Mouse (Mus musculus) kidney, embryonic 14.5 days (tissue): Measurements from ENCODE around the gene Macrod2. TPM values are rescaled to one million over a fixed set of nuclear protein-coding genes. Genes with fewer than 3 reads are reported as not detected.

Source experiments
- ATAC-seq: fragments of 200-750 bp; cut with Nextera tagmentation; 2 replicates; pipeline ENCODE4 v1.8.0; 2017; ENCODE audit warnings: moderate number of reproducible peaks, mild to moderate bottlenecking, moderate TSS enrichment, moderate library complexity; ENCODE audit not compliant: low FRiP score, low TSS enrichment
- H3K27ac ChIP-seq: fragments of 300-500 bp; sonication (generic); 2 replicates; pipeline ENCODE4 v1.5.1; 2014; ENCODE audit warnings: low read depth, mild to moderate bottlenecking, low read length, moderate library complexity, mixed read lengths
- H3K27me3 ChIP-seq: fragments of 300-500 bp; sonication (generic); 2 replicates; pipeline ENCODE4 v1.6.1; 2014; ENCODE audit warnings: mild to moderate bottlenecking, low read length; ENCODE audit not compliant: control insufficient read depth, insufficient read depth
- H3K36me3 ChIP-seq: fragments of 300-500 bp; sonication (generic); 2 replicates; pipeline ENCODE4 v1.6.1; 2014; ENCODE audit warnings: low read length, mixed read lengths; ENCODE audit not compliant: control insufficient read depth, insufficient read depth
- H3K4me1 ChIP-seq: fragments of 300-500 bp; sonication (generic); 2 replicates; pipeline ENCODE4 v1.6.1; 2014; ENCODE audit warnings: low read length, mixed read lengths; ENCODE audit not compliant: control insufficient read depth, insufficient read depth
- H3K4me2 ChIP-seq: fragments of 300-500 bp; sonication (generic); replicated peaks from 2 replicates; pipeline ENCODE4 v1.6.1; 2014; ENCODE audit warnings: low read depth, mild to moderate bottlenecking, low read length
- H3K4me3 ChIP-seq: fragments of 300-500 bp; sonication (generic); 2 replicates; pipeline ENCODE4 v1.5.1; 2014; ENCODE audit warnings: mild to moderate bottlenecking, low read length
- H3K9ac ChIP-seq: fragments of 300-500 bp; sonication (generic); 2 replicates; pipeline ENCODE4 v1.6.1; 2014; ENCODE audit warnings: low read depth, mild to moderate bottlenecking, low read length, moderate library complexity
- H3K9me3 ChIP-seq: fragments of 300-500 bp; sonication (generic); 2 replicates; pipeline ENCODE4 v1.6.1; 2016; ENCODE audit warnings: low read length; ENCODE audit not compliant: control insufficient read depth
- WGBS: fragments of 180-500 bp; shearing (Covaris S2); extraction: QIAGEN DNeasy Blood & Tissue Kit; methylation state at CpG from one replicate; pipeline ENCODE4 v1.1.7; 2014; 5-methylcytosine and 5-hydroxymethylcytosine counted together
- polyA plus RNA-seq: library from polyadenylated mRNA; unstranded; fragments of >200 nt; fragmentation: Nextera tagmentation; extraction: Ambion mirVana; gene quantifications from 2 replicates; pipeline ENCODE4 v1.2.1, GENCODE M21; 2014

Gene Macrod2
- polyA plus RNA-seq, 1 experiment from 2014 or later: 22.2 TPM

DNA sequence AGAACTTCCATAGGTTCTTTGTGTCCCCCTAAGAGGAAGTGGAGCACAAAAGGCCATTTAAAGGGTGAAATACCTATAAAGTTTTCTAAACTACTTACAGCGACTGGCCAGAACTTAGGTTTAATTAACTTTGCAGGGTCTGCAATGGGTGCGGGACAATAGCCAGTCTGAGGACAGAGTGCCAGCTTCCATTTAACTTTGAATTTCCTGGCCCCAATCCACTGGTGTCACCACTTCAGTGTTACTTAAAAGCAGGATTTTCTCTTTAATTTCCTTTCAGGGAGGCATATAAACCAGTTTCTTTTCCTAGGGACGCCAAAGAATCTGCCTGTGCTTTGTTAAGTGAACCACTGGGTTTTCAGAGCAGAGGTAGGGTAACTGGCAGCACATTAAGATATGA lies 303.5 kb downstream of the Macrod2 start:
- Histone ChIP-seq H3K36me3 (no peaks in the 10 kb centered on the region), H3K4me3 (no peak overlapping the region), H3K4me2 (no peak overlapping the region), H3K9me3 (no peaks in the 10 kb centered on the region), H3K27ac (no peak overlapping the region), H3K9ac (no peak overlapping the region), H3K27me3 (no peaks in the 10 kb centered on the region), H3K4me1 (no peaks in the 10 kb centered on the region)
- no peak for ATAC-seq
- WGBS: 35% methylated on average over 3 of the region's 3 CpGs

DNA sequence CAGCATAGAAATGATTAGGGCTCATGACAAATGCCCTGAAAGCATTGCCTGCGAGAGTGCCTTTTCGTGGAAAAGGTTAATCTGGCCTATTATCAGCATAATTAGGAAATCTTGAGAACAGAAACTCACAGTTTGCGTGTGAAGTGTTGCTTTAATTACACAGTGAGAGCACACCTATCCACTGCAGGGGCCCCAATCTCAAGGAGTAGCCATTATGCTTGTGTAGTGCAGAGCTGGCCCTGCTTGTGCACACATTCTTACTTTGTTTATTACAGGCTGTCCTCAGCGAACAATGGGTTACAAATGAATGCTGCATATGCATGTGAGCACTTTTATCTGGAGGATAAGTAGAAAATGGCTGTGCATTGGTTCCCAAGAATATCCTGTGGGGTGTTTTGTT lies 308.3 kb downstream of the Macrod2 start:
- H3K4me3 ChIP-seq: no peak overlapping the region

GRCm38 (mm10) chr2:140704146-140704545 lies 309.0 kb downstream of the Macrod2 start:
- Histone ChIP-seq H3K4me3 (no peak overlapping the region), H3K27me3 (no peaks in the 10 kb centered on the region), H3K4me2 (no peak overlapping the region), H3K9ac (no peak overlapping the region), H3K27ac (no peak overlapping the region), H3K36me3 (no peaks in the 10 kb centered on the region), H3K9me3 (no peaks in the 10 kb centered on the region), H3K4me1 (no peaks in the 10 kb centered on the region; the same call in 1 of the 2 replicates)
- WGBS: 52% methylated on average over 3 of the region's 3 CpGs
- no peak for ATAC-seq

More for the DNA sequence above, 308.3 kb downstream of the Macrod2 start:
- Histone ChIP-seq H3K36me3 (no peaks in the 10 kb centered on the region), H3K27ac (no peak overlapping the region), H3K9ac (no peak overlapping the region), H3K9me3 (no peaks in the 10 kb centered on the region), H3K27me3 (no peaks in the 10 kb centered on the region), H3K4me1 (no peaks in the 10 kb centered on the region; the same call in 1 of the 2 replicates), H3K4me2 (no peak overlapping the region)
- ATAC-seq: no peak
- 76% methylated on average over 4 of the region's 4 CpGs for WGBS

GRCm38 (mm10) chr2:140705278-140705677 lies 310.2 kb downstream of the Macrod2 start:
- H3K27me3 ChIP-seq: no peaks in the 10 kb centered on the region
- no peak overlapping the region for H3K27ac ChIP-seq
- H3K4me1 ChIP-seq: no peaks in the 10 kb centered on the region; the same call in 1 of the 2 replicates
- no peak overlapping the region for H3K4me2 ChIP-seq
- H3K9me3 ChIP-seq: no peaks in the 10 kb centered on the region
- WGBS: 9% methylated on average over 2 of the region's 2 CpGs
- H3K9ac ChIP-seq: no peak overlapping the region
- H3K36me3 ChIP-seq: no peaks in the 10 kb centered on the region
- no peak for ATAC-seq
- no peak overlapping the region for H3K4me3 ChIP-seq

- Histone ChIP-seq H3K27ac (no peak overlapping the region), H3K9me3 (no peaks in the 10 kb centered on the region), H3K4me3 (no peak overlapping the region), H3K36me3 (no peaks in the 10 kb centered on the region), H3K4me2 (no peak overlapping the region), H3K27me3 (no peaks in the 10 kb centered on the region), H3K4me1 (no peaks in the 10 kb centered on the region; the same call in 1 of the 2 replicates), H3K9ac (no peak overlapping the region)
- no peak for ATAC-seq
- 83% methylated on average over 5 of the region's 5 CpGs for WGBS
These were observed 312.4 kb downstream of the Macrod2 start for GRCm38 (mm10) chr2:140707550-140707949.

DNA sequence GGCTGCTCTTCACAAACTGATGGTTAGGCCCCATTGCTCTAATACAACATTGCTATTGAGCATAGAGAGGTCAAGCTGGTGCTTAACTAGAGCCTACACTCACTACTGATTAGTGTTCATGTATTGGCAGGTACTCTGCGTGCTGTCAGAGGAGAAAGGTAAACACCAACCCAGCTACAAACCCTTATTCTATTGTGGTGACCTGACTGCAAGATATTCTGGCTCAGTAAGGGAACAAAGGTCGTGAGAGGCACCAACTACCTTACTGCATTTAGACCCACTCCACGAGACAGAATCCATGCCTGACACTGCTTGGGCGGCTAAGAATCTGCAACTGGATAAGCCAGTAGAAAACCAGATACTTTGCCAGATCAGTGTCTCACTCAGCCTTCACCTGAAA lies 320.7 kb downstream of the Macrod2 start:
- 84% methylated on average over 4 of the region's 4 CpGs for WGBS
- no peaks in the 10 kb centered on the region for H3K4me1 ChIP-seq
- no peak for ATAC-seq

DNA sequence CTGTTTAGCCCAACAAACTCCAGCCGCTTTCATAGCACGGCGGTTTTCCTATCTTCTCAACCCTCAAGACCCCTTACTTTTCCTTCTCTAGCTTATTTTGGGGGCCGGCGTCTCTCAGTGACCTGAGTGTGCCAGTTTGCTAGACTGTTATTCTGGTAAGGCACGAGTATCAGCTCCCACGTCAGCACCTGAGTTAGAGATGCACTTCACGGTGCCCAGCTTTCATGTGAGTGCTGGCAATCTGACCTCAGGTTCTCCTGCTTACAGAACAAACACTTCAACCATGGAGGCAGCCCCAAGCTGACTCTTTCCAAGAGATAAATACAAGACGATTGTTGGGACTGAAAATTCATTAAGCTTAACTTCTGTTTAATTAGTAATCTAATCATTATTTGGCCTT lies 322.3 kb downstream of the Macrod2 start:
- Histone ChIP-seq H3K27me3 (no peaks in the 10 kb centered on the region), H3K9me3 (no peaks in the 10 kb centered on the region), H3K4me2 (no peak overlapping the region), H3K4me3 (no peak overlapping the region), H3K4me1 (no peaks in the 10 kb centered on the region), H3K9ac (no peak overlapping the region), H3K27ac (no peak overlapping the region), H3K36me3 (no peaks in the 10 kb centered on the region)
- 72% methylated on average over 9 of the region's 9 CpGs for WGBS
- ATAC-seq: no peak

More for the DNA sequence above, 320.7 kb downstream of the Macrod2 start:
- H3K9ac ChIP-seq: no peak overlapping the region
- H3K27me3 ChIP-seq: no peaks in the 10 kb centered on the region
- H3K9me3 ChIP-seq: no peaks in the 10 kb centered on the region
- no peak overlapping the region for H3K27ac ChIP-seq
- no peak overlapping the region for H3K4me3 ChIP-seq
- no peak overlapping the region for H3K4me2 ChIP-seq
- H3K36me3 ChIP-seq: no peaks in the 10 kb centered on the region

- no peak for ATAC-seq
- H3K27me3 ChIP-seq: no peaks in the 10 kb centered on the region
- no peak overlapping the region for H3K4me2 ChIP-seq
- H3K4me1 ChIP-seq: no peaks in the 10 kb centered on the region
- no peaks in the 10 kb centered on the region for H3K36me3 ChIP-seq
- H3K9ac ChIP-seq: no peak overlapping the region
- H3K9me3 ChIP-seq: no peaks in the 10 kb centered on the region
- WGBS: 49% methylated on average over 6 of the region's 6 CpGs
- no peak overlapping the region for H3K27ac ChIP-seq
- H3K4me3 ChIP-seq: no peak overlapping the region
These were observed 337.6 kb downstream of the Macrod2 start for GRCm38 (mm10) chr2:140732616-140733183.

GRCm38 (mm10) chr2:140740511-140740910 lies 345.4 kb downstream of the Macrod2 start:
- Histone ChIP-seq H3K27me3 (no peaks in the 10 kb centered on the region), H3K9me3 (no peaks in the 10 kb centered on the region), H3K27ac (no peak overlapping the region), H3K9ac (no peak overlapping the region), H3K4me1 (no peaks in the 10 kb centered on the region), H3K4me3 (no peak overlapping the region), H3K4me2 (no peak overlapping the region), H3K36me3 (no peaks in the 10 kb centered on the region)
- no peak for ATAC-seq
- WGBS: 93% methylated on average over 5 of the region's 5 CpGs
